Mouse (Mus musculus) kidney, adult 2 months (tissue): ENCODE results near the gene Olfr550. TPM values are rescaled to one million over a fixed set of nuclear protein-coding genes. Genes with fewer than 3 reads are reported as not detected.
"Not testable (repeated sequence)": the region's sequence is repeated elsewhere in the genome, so short reads cannot be mapped to it uniquely, and the experiment has no call there.

Experiments
- DNase-seq: peaks from one replicate; pipeline ENCODE4 v3.0.0; 2021
- H3K27ac ChIP-seq: fragments of 200-500 bp; 2 replicates; pipeline ENCODE4 v1.5.1; 2012; ENCODE audit warnings: low read depth, low read length, control low read depth, inconsistent platforms; ENCODE audit not compliant: insufficient read depth
- H3K27me3 ChIP-seq: fragments of 200-500 bp; replicated peaks from 2 replicates; pipeline ENCODE4 v1.6.1; 2012; ENCODE audit warnings: mild to moderate bottlenecking, moderate library complexity, low read length, inconsistent platforms; ENCODE audit not compliant: control insufficient read depth, insufficient read depth
- H3K36me3 ChIP-seq: fragments of 200-500 bp; 2 replicates; pipeline ENCODE4 v1.6.1; 2012; ENCODE audit warnings: mild to moderate bottlenecking, moderate library complexity, low read length, inconsistent platforms; ENCODE audit not compliant: control insufficient read depth, insufficient read depth
- H3K4me1 ChIP-seq: fragments of 200-500 bp; 2 replicates; pipeline ENCODE4 v1.6.1; 2011; ENCODE audit warnings: low read length; ENCODE audit not compliant: control insufficient read depth, insufficient read depth
- H3K4me3 ChIP-seq: fragments of 200-500 bp; 2 replicates; pipeline ENCODE4 v1.5.1; 2011; ENCODE audit warnings: mild to moderate bottlenecking, low read depth, low read length, control low read depth; ENCODE audit not compliant: insufficient read depth
- CTCF ChIP-seq: fragments of 200-500 bp; conservative IDR thresholded peaks from 2 replicates; pipeline ENCODE4 v1.5.1; 2011; ENCODE audit warnings: low read depth, mild to moderate bottlenecking, control low read depth, low read length, moderate library complexity, mixed read lengths; ENCODE audit not compliant: insufficient read depth, insufficient read length
- POLR2A ChIP-seq: fragments of 200-500 bp; IDR thresholded peaks from one replicate; pipeline ENCODE4 v1.6.1; 2011; ENCODE audit warnings: low read depth, low read length, control low read depth
- WGBS: fragments of 180-500 bp; shearing (Covaris S2); methylation state at CpG from one replicate; pipeline ENCODE4 v1.1.7; 2018; 5-methylcytosine and 5-hydroxymethylcytosine counted together
- polyA plus RNA-seq: library from polyadenylated mRNA; depleted of rRNA; stranded (reverse); fragments of >200 nt; gene quantifications from 2 replicates; pipeline ENCODE4 v1.2.3, GENCODE M21; 2012; rRNA removed

The Olfr550 gene
- polyA plus RNA-seq, 1 experiment: not detected

GRCm38 (mm10) chr7:102618118-102618517 lies 46.9 kb downstream of the Olfr550 start, which contains the start of gene Olfr553:
TSS of gene Olfr553 (minus strand) at chr7:102618218.
- Histone ChIP-seq H3K4me3 (no peak within 1 kb of the TSS), H3K27me3 (no peaks in the 10 kb centered on the region), H3K4me1 (no peaks in the 10 kb centered on the region), H3K27ac (no peak within 1 kb of the TSS), H3K36me3 (no peaks in the 10 kb centered on the region)
- TF ChIP-seq CTCF (no peak), POLR2A (no peak)
- DNase-seq: no peak

- H3K27ac ChIP-seq: no peak overlapping the region
- H3K4me3 ChIP-seq: no peak overlapping the region
- H3K4me1 ChIP-seq: no peaks in the 10 kb centered on the region
- 46% methylated on average over 5 of the region's 5 CpGs for WGBS
- DNase-seq: no peak
- no peak for TF ChIP-seq POLR2A
- no peak for TF ChIP-seq CTCF
- H3K27me3 ChIP-seq: no peaks in the 10 kb centered on the region
- no peaks in the 10 kb centered on the region for H3K36me3 ChIP-seq
Measured at GRCm38 (mm10) chr7:102619608-102620007, 48.4 kb downstream of the Olfr550 start.

GRCm38 (mm10) chr7:102620368-102620767 lies 49.1 kb downstream of the Olfr550 start:
- H3K36me3 ChIP-seq, H3K27ac ChIP-seq, H3K4me1 ChIP-seq, H3K27me3 ChIP-seq, H3K4me3 ChIP-seq, DNase-seq: not testable (repeated sequence)
- 90% methylated on average over 19 of the region's 19 CpGs for WGBS

Other genes with a start within 250 kb of the Olfr550 start
- 5.2 and 6.3 TPM in 2 replicates for gene Rrm1, start 129.7 kb upstream of the Olfr550 start, polyA plus RNA-seq
- gene Olfr543, start 89.8 kb upstream of the Olfr550 start, polyA plus RNA-seq: not detected in 2 replicates
- not detected in 2 replicates for gene Olfr544, start 83.1 kb upstream of the Olfr550 start, polyA plus RNA-seq
- gene Olfr545, start 71.9 kb upstream of the Olfr550 start, polyA plus RNA-seq: not detected in 2 replicates
- gene Olfr547, start 36.7 kb upstream of the Olfr550 start, polyA plus RNA-seq: not detected in 2 replicates
- not detected in 2 replicates for gene Olfr548-ps1, start 30.5 kb upstream of the Olfr550 start, polyA plus RNA-seq
- not detected in 2 replicates for gene Olfr549, start 21.6 kb upstream of the Olfr550 start, polyA plus RNA-seq
- 3.7 and 4.5 TPM in 2 replicates for gene Trim21, start 6.0 kb upstream of the Olfr550 start, polyA plus RNA-seq
- gene Olfr551, start 20.4 kb downstream of the Olfr550 start, polyA plus RNA-seq: not detected in 2 replicates
- not detected in 2 replicates for gene Olfr552, start 26.3 kb downstream of the Olfr550 start, polyA plus RNA-seq
- not detected in 2 replicates for gene Olfr553, start 46.8 kb downstream of the Olfr550 start, polyA plus RNA-seq
- gene Olfr554, start 67.0 kb downstream of the Olfr550 start, polyA plus RNA-seq: not detected in 2 replicates
- not detected in 2 replicates for gene Olfr555, start 87.4 kb downstream of the Olfr550 start, polyA plus RNA-seq
- gene Olfr556, start 93.5 kb downstream of the Olfr550 start, polyA plus RNA-seq: not detected in 2 replicates
- 9.7 and 11.7 TPM in 2 replicates for gene Trim68, start 115.9 kb downstream of the Olfr550 start, polyA plus RNA-seq
- gene Olfr557, start 124.5 kb downstream of the Olfr550 start, polyA plus RNA-seq: not detected in 2 replicates
- 1.9 and 2.6 TPM in 2 replicates for gene Olfr558, start 130.8 kb downstream of the Olfr550 start, polyA plus RNA-seq
- gene Olfr33, start 147.6 kb downstream of the Olfr550 start, polyA plus RNA-seq: not detected in 2 replicates
- not detected in 2 replicates for gene Olfr559, start 156.0 kb downstream of the Olfr550 start, polyA plus RNA-seq
- gene Olfr560, start 187.9 kb downstream of the Olfr550 start, polyA plus RNA-seq: not detected in 2 replicates
- 1.9 and 3.2 TPM in 2 replicates for gene Olfr78, start 188.0 kb downstream of the Olfr550 start, polyA plus RNA-seq
- not detected in 2 replicates for gene Olfr561, start 199.8 kb downstream of the Olfr550 start, polyA plus RNA-seq
- not detected in 2 replicates for gene Olfr564, start 232.0 kb downstream of the Olfr550 start, polyA plus RNA-seq